Mouse (Mus musculus) splenic B cell, adult 2 months (primary cell): ENCODE data around the gene Med23.

Source experiments
- DNase-seq: peaks from one replicate; pipeline ENCODE4 v3.0.0-alpha.2; 2011; ENCODE audit warnings: low read depth, low spot score
- H3K27me3 ChIP-seq: 2 replicates; pipeline ENCODE4 v1.6.1; 2012; ENCODE audit warnings: mild to moderate bottlenecking, low read length, moderate library complexity, mixed read lengths; ENCODE audit not compliant: control insufficient read depth, poor library complexity, insufficient read depth, severe bottlenecking
- H3K36me3 ChIP-seq: 2 replicates; pipeline ENCODE4 v1.6.1; 2012; ENCODE audit warnings: mild to moderate bottlenecking, low read length, moderate library complexity, mixed read lengths; ENCODE audit not compliant: control insufficient read depth, poor library complexity, insufficient read depth, severe bottlenecking

Med23 gene

GRCm38 (mm10) chr10:24922977-24923376 is 53.2 kb downstream of the Med23 start:
- H3K27me3 ChIP-seq = no peaks in the 10 kb centered on the region
- DNase-seq = no peak
- H3K36me3 ChIP-seq = no peaks in the 10 kb centered on the region

GRCm38 (mm10) chr10:24924296-24924695 is 54.5 kb downstream of the Med23 start:
- DNase-seq = no peak

GRCm38 (mm10) chr10:24926380-24926779 is 56.6 kb downstream of the Med23 start:
- no peaks in the 10 kb centered on the region for H3K36me3 ChIP-seq
- no peaks in the 10 kb centered on the region for H3K27me3 ChIP-seq
- DNase-seq = no peak

More at GRCm38 (mm10) chr10:24924296-24924695, 54.5 kb downstream of the Med23 start:
- no peaks in the 10 kb centered on the region for H3K27me3 ChIP-seq
- H3K36me3 ChIP-seq = no peaks in the 10 kb centered on the region

- no peak for DNase-seq
- Histone ChIP-seq H3K27me3 (no peaks in the 10 kb centered on the region), H3K36me3 (no peaks in the 10 kb centered on the region)
Observed at GRCm38 (mm10) chr10:24926962-24927720, 57.4 kb downstream of the Med23 start, which contains the start of gene Arg1. Gene Arg1, minus strand, starts transcription at chr10:24927484.

- no peaks in the 10 kb centered on the region for H3K36me3 ChIP-seq
- DNase-seq = peak; percentile 36
Observed at GRCm38 (mm10) chr10:24928072-24928471, 58.3 kb downstream of the Med23 start.

GRCm38 (mm10) chr10:24930143-24930542 is 60.4 kb downstream of the Med23 start:
- Histone ChIP-seq H3K36me3 (no peaks in the 10 kb centered on the region), H3K27me3 (no peaks in the 10 kb centered on the region)
- no peak for DNase-seq

More at GRCm38 (mm10) chr10:24928072-24928471, 58.3 kb downstream of the Med23 start:
- no peaks in the 10 kb centered on the region for H3K27me3 ChIP-seq

GRCm38 (mm10) chr10:24947871-24948270 is 78.1 kb downstream of the Med23 start:
- Histone ChIP-seq H3K36me3 (no peaks in the 10 kb centered on the region), H3K27me3 (no peaks in the 10 kb centered on the region)
- DNase-seq = no peak

- no peak for DNase-seq
- Histone ChIP-seq H3K36me3 (no peaks in the 10 kb centered on the region), H3K27me3 (no peaks in the 10 kb centered on the region)
Observed at GRCm38 (mm10) chr10:24948278-24948677, 78.5 kb downstream of the Med23 start.

- H3K36me3 ChIP-seq = no peaks in the 10 kb centered on the region
- H3K27me3 ChIP-seq = no peaks in the 10 kb centered on the region
- DNase-seq = no peak
Observed at GRCm38 (mm10) chr10:24950223-24950622, 80.4 kb downstream of the Med23 start.

GRCm38 (mm10) chr10:24951575-24951974 is 81.8 kb downstream of the Med23 start:
- no peaks in the 10 kb centered on the region for H3K27me3 ChIP-seq
- no peak for DNase-seq
- H3K36me3 ChIP-seq = no peaks in the 10 kb centered on the region

GRCm38 (mm10) chr10:24952549-24952948 is 82.8 kb downstream of the Med23 start:
- no peaks in the 10 kb centered on the region for H3K27me3 ChIP-seq
- DNase-seq = no peak
- no peaks in the 10 kb centered on the region for H3K36me3 ChIP-seq

- H3K27me3 ChIP-seq = no peaks in the 10 kb centered on the region
- H3K36me3 ChIP-seq = no peaks in the 10 kb centered on the region
- no peak for DNase-seq
Observed at GRCm38 (mm10) chr10:24953876-24954275, 84.1 kb downstream of the Med23 start.

- Histone ChIP-seq H3K36me3 (no peaks in the 10 kb centered on the region), H3K27me3 (no peaks in the 10 kb centered on the region)
- DNase-seq = no peak
Observed at GRCm38 (mm10) chr10:24958280-24959042, 88.7 kb downstream of the Med23 start.

- DNase-seq = no peak
- H3K27me3 ChIP-seq = no peaks in the 10 kb centered on the region
- H3K36me3 ChIP-seq = no peaks in the 10 kb centered on the region
Observed at GRCm38 (mm10) chr10:24959043-24959916, 89.5 kb downstream of the Med23 start.
